Mouse (Mus musculus) lung, postnatal 0 days (tissue): ENCODE data around the gene Gm45711. TPM values are rescaled to one million over a fixed set of nuclear protein-coding genes. Genes with fewer than 3 reads are reported as not detected.

ENCODE experiments used
- ATAC-seq: fragments of 200-750 bp; cut with Nextera tagmentation; 2 replicates; pipeline ENCODE4 v1.8.0; 2017; ENCODE audit warnings: moderate library complexity
- DNase-seq: peaks from one replicate; pipeline ENCODE4 v3.0.0-alpha.2; 2016; ENCODE audit warnings: low spot score
- H3K27ac ChIP-seq: fragments of 300-500 bp; sonication (generic); 2 replicates; pipeline ENCODE4 v1.5.1; 2014; ENCODE audit warnings: antibody characterized with exemption, mild to moderate bottlenecking, low read length, mixed read lengths
- H3K27me3 ChIP-seq: fragments of 300-500 bp; sonication (generic); replicated peaks from 2 replicates; pipeline ENCODE4 v1.6.1; 2014; ENCODE audit warnings: low read length, mixed read lengths; ENCODE audit not compliant: insufficient read depth
- H3K36me3 ChIP-seq: fragments of 300-500 bp; sonication (generic); 2 replicates; pipeline ENCODE4 v1.6.1; 2014; ENCODE audit warnings: low read length, mixed read lengths; ENCODE audit not compliant: insufficient read depth
- H3K4me1 ChIP-seq: fragments of 300-500 bp; sonication (generic); 2 replicates; pipeline ENCODE4 v1.6.1; 2014; ENCODE audit warnings: antibody characterized with exemption, low read depth, low read length, mixed read lengths; ENCODE audit not compliant: insufficient read depth
- H3K4me2 ChIP-seq: fragments of 300-500 bp; sonication (generic); replicated peaks from 2 replicates; pipeline ENCODE4 v1.6.1; 2014; ENCODE audit warnings: low read depth, mild to moderate bottlenecking, low read length, moderate library complexity, mixed read lengths
- H3K4me3 ChIP-seq: fragments of 300-500 bp; sonication (generic); 2 replicates; pipeline ENCODE4 v1.5.1; 2014; ENCODE audit warnings: low read depth, low read length
- H3K9ac ChIP-seq: fragments of 300-500 bp; sonication (generic); replicated peaks from 2 replicates; pipeline ENCODE4 v1.6.1; 2014; ENCODE audit warnings: low read depth, mild to moderate bottlenecking
- H3K9me3 ChIP-seq: fragments of 300-500 bp; sonication (generic); 2 replicates; pipeline ENCODE4 v1.6.1; 2016; ENCODE audit warnings: low read length, mixed read lengths
- CTCF ChIP-seq: IDR thresholded peaks from 2 replicates; pipeline ENCODE4 v1.5.1; 2016; ENCODE audit warnings: antibody characterized with exemption, mild to moderate bottlenecking
- EP300 ChIP-seq: IDR thresholded peaks from 2 replicates; pipeline ENCODE4 v1.6.1; 2016; ENCODE audit warnings: antibody characterized with exemption, mild to moderate bottlenecking, control low read depth
- WGBS: fragments of 180-500 bp; shearing (Covaris S2); extraction: QIAGEN DNeasy Blood & Tissue Kit; methylation state at CpG from one replicate; pipeline ENCODE4 v1.1.7; 2014; 5-methylcytosine and 5-hydroxymethylcytosine counted together
- polyA plus RNA-seq: library from polyadenylated mRNA; unstranded; fragments of >200 nt; fragmentation: Nextera tagmentation; extraction: Ambion mirVana; gene quantifications from 2 replicates; pipeline ENCODE4 v1.2.1, GENCODE M21; 2015

The Gm45711 gene
- polyA plus RNA-seq, 1 experiment from 2014 or later, result not detected

- 56% methylated on average over 22 of the region's 22 CpGs for WGBS
- TF ChIP-seq CTCF (no peak), EP300 (no peak)
- Histone ChIP-seq H3K9ac (peak overlapping the region; percentile 82), H3K27me3 (no peaks in the 10 kb centered on the region), H3K27ac (0 out of 2 replicates have a peak overlapping the region, but pooled peaks have one; percentile 76), H3K36me3 (peaks cover 5% of the 10 kb centered on the region; the same call in 1 of the 2 replicates), H3K4me3 (peak overlapping the region; percentile 84), H3K9me3 (no peaks in the 10 kb centered on the region), H3K4me1 (peaks cover 4% of the 10 kb centered on the region; the same call in 1 of the 2 replicates), H3K4me2 (peak overlapping the region; percentile 87)
- DNase-seq (peak; percentile 17), ATAC-seq (no peak)
These were observed 62.6 kb downstream of the Gm45711 start for GRCm38 (mm10) chr8:104247054-104247907.

DNA sequence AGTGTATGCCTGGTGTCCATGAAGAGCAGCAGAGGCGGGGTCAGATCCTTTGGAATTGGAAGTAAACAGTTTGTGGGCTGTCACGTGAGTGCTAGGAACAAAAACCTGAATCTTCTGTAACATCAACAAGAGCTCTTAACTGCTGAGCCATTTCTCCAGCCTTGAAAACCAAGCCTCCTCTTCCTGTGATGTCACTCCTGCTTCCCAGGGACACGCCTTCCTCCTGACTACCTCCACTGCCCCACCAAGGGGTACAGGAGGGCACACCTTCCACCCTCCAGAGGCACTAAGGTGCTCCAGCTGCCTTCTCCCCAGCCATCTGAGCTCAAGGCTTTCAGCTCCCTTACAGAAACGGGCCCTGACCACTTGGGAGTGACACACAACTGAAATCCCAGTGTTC lies 63.3 kb downstream of the Gm45711 start:
- peak; percentile 14 for DNase-seq
- no peak overlapping the region for H3K9ac ChIP-seq
- H3K9me3 ChIP-seq, result no peaks in the 10 kb centered on the region
- no peak overlapping the region for H3K27ac ChIP-seq
- H3K27me3 ChIP-seq, result no peaks in the 10 kb centered on the region
- H3K36me3 ChIP-seq, result peaks cover 5% of the 10 kb centered on the region; the same call in 1 of the 2 replicates
- WGBS, result 74% methylated on average over 4 of the region's 4 CpGs
- TF ChIP-seq EP300 (no peak), CTCF (no peak)
- ATAC-seq, result no peak
- no peak overlapping the region for H3K4me3 ChIP-seq
- no peak overlapping the region for H3K4me2 ChIP-seq
- H3K4me1 ChIP-seq, result peaks cover under 1% of the 10 kb centered on the region; the same call in 1 of the 2 replicates

GRCm38 (mm10) chr8:104242038-104242644 lies 67.7 kb downstream of the Gm45711 start:
- TF ChIP-seq EP300, result no peak
- no peak for TF ChIP-seq CTCF
- H3K27ac ChIP-seq, result no peak overlapping the region
- H3K4me3 ChIP-seq, result no peak overlapping the region
- H3K9me3 ChIP-seq, result no peaks in the 10 kb centered on the region
- H3K4me2 ChIP-seq, result no peak overlapping the region
- no peaks in the 10 kb centered on the region for H3K4me1 ChIP-seq
- 76% methylated on average over 12 of the region's 12 CpGs for WGBS
- H3K9ac ChIP-seq, result no peak overlapping the region
- no peaks in the 10 kb centered on the region for H3K27me3 ChIP-seq
- ATAC-seq (no peak), DNase-seq (no peak)
- H3K36me3 ChIP-seq, result peaks cover 15% of the 10 kb centered on the region

DNA sequence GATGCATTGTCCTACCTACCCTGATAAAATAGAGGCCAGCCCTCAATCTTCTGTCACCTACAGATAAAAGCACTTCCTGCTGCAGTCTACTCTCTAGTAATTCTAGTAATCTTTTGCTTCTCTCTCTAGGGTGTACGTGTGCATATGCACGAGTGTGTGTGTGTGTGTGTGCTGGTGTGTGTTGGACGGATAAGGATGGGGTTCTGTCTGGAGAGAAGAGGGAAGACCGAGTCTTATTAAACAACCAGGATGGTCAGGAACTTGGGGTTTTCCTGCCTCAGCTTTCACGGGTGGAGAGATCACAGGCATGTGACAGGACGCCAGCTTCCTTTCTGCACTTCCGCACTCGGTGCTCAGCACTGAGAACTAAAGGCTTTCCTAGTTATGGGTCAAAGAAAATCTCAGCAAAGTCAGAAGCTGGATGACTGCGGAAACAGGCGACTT lies 70.4 kb downstream of the Gm45711 start:
- Histone ChIP-seq H3K27me3 (no peaks in the 10 kb centered on the region), H3K36me3 (peaks cover 20% of the 10 kb centered on the region), H3K4me3 (no peak overlapping the region), H3K9me3 (no peaks in the 10 kb centered on the region), H3K4me1 (no peaks in the 10 kb centered on the region), H3K27ac (no peak overlapping the region), H3K4me2 (no peak overlapping the region), H3K9ac (no peak overlapping the region)
- DNase-seq, result no peak
- 66% methylated on average over 10 of the region's 10 CpGs for WGBS
- no peak for ATAC-seq
- TF ChIP-seq CTCF (no peak), EP300 (no peak)

- peak; percentile 54 for TF ChIP-seq CTCF
- TF ChIP-seq EP300, result no peak
- DNase-seq, result no peak
- H3K9me3 ChIP-seq, result no peaks in the 10 kb centered on the region
- peaks cover 27% of the 10 kb centered on the region; the same call in 1 of the 2 replicates for H3K36me3 ChIP-seq
- no peak for ATAC-seq
- H3K4me2 ChIP-seq, result no peak overlapping the region
- no peak overlapping the region for H3K4me3 ChIP-seq
- H3K27me3 ChIP-seq, result no peaks in the 10 kb centered on the region
- H3K9ac ChIP-seq, result no peak overlapping the region
- H3K27ac ChIP-seq, result no peak overlapping the region
- WGBS, result 49% methylated on average over 6 of the region's 6 CpGs
- H3K4me1 ChIP-seq, result no peaks in the 10 kb centered on the region
These were observed 75.3 kb downstream of the Gm45711 start for GRCm38 (mm10) chr8:104234573-104234972.

- Histone ChIP-seq H3K36me3 (peaks cover 40% of the 10 kb centered on the region; the same call in 1 of the 2 replicates), H3K9ac (no peak overlapping the region), H3K27ac (no peak overlapping the region), H3K4me1 (no peaks in the 10 kb centered on the region), H3K9me3 (no peaks in the 10 kb centered on the region), H3K27me3 (no peaks in the 10 kb centered on the region), H3K4me3 (no peak overlapping the region), H3K4me2 (no peak overlapping the region)
- 87% methylated on average over 5 of the region's 5 CpGs for WGBS
- ATAC-seq (no peak), DNase-seq (peak; percentile 28)
- no peak for TF ChIP-seq CTCF
- no peak for TF ChIP-seq EP300
These were observed 77.0 kb downstream of the Gm45711 start for GRCm38 (mm10) chr8:104232919-104233318.
